Mouse (Mus musculus) embryonic fibroblast, embryonic 13.5 days (primary cell): Measurements from ENCODE around the gene Rpl19.

Source experiments
- CTCF ChIP-seq: IDR thresholded peaks from 2 replicates; pipeline ENCODE4 v1.5.1; 2011; ENCODE audit warnings: mild to moderate bottlenecking, control low read depth, low read length, moderate library complexity, borderline replicate concordance; ENCODE audit not compliant: insufficient read depth
- POLR2A ChIP-seq: IDR thresholded peaks from 2 replicates; pipeline ENCODE4 v1.6.1; 2011; ENCODE audit warnings: low read depth, mild to moderate bottlenecking, control low read depth, low read length, moderate library complexity

DNA sequence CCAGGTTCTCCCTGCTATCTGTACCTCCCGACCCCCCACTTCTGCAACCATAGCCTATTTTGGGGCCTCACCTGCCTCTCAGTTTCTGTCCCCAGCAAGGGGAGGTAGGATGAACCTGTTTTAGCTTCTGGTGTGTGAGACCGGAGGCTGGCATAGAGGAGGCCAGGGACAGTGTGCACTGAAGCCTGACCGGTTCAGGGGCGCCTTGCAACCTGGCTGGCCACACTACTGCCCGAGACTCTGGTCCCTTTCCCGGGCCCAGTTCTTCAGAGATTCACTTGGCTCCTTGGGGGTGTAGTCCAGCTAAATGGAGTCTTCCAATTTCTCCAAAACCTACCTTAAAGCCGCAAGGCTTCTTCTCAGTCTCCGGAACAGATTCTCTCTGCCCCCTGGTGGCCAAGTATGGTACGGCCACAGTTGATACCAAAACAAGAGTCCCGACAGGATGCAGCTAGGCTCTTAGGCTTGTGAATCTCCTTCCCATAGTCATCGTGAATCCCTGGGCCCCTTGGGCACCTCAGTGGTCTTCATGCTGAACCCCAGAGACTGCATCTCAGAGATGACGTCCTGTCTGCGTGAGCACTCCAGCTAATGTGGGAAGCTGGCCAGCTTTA lies 48.8 kb downstream of the Rpl19 start:
- TF ChIP-seq CTCF (peak; percentile 47; the same call in 1 of the 2 replicates), POLR2A (no peak)
